Mouse (Mus musculus) yolk sac, embryonic 10.5 days (tissue): ENCODE measurements at regions not wholly inside any gene's neighbourhood (a gene's known extent, or its start where the extent isn't known, plus 50 kb on each side); places are given as distances from the start of the nearest gene placed in this dataset.
"Not testable (repeated sequence)": the region's sequence is repeated elsewhere in the genome, so short reads cannot be mapped to it uniquely, and the experiment has no call there.

Source experiments
- DNase-seq: peaks from one replicate; pipeline ENCODE4 v3.0.0-alpha.2; 2017; ENCODE audit warnings: low spot score

DNA sequence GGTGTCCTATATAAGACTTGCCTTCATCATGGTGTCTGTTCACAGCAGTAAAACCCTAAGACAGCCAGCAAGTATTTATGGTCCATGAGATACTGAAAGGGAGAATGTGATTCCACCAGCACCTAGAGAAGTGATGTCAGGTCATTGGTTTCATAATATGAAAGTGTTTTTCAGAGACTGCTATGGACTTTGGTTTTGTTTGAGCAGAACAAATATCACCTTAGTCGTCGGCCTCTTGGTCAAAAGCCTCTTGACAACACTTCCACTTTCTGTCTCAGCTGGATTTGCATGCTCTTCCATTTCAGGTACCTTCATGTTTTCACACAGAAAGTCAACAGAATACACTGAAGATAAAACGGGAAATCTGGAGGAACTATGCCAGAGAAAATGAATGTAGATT is 56.7 kb upstream of the Lrrc8b start:
- DNase-seq = peak; percentile 3

GRCm38 (mm10) chr5:105356393-105356792 is 59.2 kb upstream of the Lrrc8b start:
- not testable (repeated sequence) for DNase-seq

DNA sequence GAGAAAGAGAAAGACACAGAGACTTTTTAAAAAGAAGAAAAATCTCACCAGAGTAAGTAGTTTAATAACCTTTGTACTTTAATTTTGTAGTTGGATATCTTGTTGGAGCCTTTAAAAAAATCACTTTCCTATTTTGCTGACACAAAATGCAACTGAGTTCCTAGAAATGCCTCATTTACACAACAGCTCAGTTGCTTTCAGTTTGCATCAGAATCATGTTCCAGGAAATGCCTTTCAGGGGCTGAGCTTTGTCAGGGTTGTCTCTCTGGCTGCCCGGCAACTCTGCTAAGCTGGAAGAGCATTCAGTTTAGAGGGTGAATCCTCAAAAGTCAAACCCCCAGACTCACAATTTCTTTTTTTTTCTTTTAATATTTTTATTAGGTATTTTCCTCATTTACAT is 60.5 kb upstream of the Gbp6 start:
- DNase-seq = no peak

GRCm38 (mm10) chr5:105346463-105346862 is 53.0 kb upstream of the Gbp6 start:
- peak; percentile 10 for DNase-seq

DNA sequence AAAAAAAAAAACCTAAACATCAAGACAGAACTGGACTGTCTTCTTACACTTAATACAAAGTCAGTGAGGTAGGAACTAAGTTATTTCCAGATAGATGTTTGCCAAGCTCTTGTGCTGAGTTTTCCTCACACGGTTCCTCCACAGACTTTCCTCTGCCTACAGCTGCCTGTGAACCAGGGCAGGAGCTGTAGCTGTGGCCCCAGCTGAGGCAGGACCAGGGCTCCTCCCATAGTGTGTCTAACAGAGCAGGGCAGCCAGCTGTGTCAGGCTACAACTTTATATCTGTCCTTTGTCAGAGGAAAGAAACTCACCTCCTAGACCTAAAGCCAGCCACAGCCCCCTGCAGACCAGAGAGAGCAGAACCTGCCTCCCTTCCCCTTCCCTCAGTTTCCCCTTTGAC is 52.5 kb upstream of the Gbp6 start:
- not testable (repeated sequence) for DNase-seq

DNA sequence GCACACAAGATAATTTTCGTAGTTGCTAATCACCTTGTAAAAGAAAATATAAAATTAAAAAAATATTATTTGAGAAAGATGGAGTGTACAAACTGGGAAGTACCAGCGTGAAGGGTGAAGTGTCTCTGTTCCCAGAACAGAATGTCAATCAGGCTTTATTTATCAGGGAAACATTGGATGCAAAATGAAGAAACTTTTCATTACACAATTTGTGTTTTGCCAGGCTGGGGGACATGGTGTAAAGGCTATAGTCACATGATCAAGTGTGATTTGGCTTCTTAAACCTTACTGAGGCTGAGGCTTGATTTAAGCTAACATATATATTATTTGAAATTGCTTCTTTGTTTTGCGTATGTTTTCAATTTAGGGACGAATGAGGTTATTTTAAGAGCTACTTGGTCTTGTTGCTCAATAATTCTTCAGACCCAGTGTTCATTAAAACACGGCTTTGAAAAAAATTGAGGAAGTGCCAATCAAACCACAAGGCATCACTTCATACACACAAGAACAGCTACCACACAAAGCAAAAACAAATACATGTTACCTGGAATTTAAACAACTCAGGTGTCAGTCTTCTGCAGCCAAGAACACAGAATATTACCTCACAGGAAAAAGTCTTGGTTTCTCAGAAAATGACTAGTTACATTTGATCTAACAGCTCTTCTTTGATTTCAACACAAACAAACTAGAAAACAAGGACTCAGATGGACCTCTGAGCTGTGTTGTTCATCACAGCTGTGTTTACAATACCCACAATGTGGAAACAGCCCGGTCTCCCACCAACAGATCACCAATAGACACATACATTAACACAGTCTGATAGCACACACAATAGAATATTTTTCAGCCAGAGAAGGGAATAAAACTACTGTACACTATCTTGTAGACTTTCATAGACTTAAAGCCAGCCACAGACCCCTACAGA is 51.6 kb upstream of the Gbp6 start:
- no peak for DNase-seq

DNA sequence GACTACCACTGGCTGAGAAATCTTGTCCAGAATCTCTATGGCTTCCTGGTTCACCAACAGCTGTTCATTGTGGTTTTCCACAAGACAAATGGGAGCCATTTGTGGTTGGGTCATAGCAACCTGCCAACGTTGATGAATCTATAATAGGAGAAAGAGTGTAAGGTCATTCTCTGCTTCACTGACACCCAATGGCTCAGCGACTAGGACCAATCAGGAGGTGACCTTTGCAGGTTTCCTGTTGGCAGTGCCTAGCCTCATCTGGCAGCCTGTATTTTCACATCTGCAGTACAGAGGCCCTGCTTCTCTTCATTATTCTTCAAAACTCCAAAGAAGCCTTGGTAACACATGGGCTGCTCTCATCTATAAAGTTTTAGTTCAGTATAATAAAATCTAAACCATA is 50.3 kb upstream of the Gbp6 start:
- not testable (repeated sequence) for DNase-seq
